Mouse (Mus musculus) lung, postnatal 0 days (tissue): Measurements from ENCODE around the gene Gm26992.

ENCODE experiments used
- CTCF ChIP-seq: IDR thresholded peaks from 2 replicates; pipeline ENCODE4 v1.5.1; 2016; ENCODE audit warnings: antibody characterized with exemption, mild to moderate bottlenecking
- EP300 ChIP-seq: IDR thresholded peaks from 2 replicates; pipeline ENCODE4 v1.6.1; 2016; ENCODE audit warnings: antibody characterized with exemption, mild to moderate bottlenecking, control low read depth

DNA sequence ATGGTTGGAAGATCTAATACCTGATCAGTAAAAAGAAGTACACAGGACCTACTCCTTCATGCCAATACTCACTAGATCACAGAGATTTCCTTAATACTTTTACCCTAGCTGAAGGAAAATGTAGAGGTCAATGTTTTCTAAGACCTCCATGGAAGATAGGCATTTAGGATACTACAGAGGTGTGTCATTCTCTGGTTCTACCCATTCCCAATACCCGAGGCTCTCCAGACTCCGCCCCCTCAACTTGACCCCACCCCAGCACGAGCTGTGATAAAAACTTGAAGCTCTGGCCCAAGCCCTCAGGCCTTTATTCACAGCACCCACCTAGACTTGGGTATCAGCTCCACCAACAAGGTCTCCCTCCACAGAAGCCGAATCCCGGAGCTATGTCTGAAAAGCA lies 7.6 kb upstream of the Gm26992 start, which contains the start of gene Tsx:
- no peak for TF ChIP-seq CTCF
- TF ChIP-seq EP300 = no peak
